Mouse (Mus musculus): ENCODE measurements around the gene Jsrp1. TPM values are rescaled to one million over a fixed set of nuclear protein-coding genes. Genes with fewer than 3 reads are reported as not detected.
"Not testable (repeated sequence)": the region's sequence is repeated elsewhere in the genome, so short reads cannot be mapped to it uniquely, and the experiment has no call there.

Gene Jsrp1
- polyA plus RNA-seq, 1 experiment from 2014 or later = 0.95 TPM

DNA sequence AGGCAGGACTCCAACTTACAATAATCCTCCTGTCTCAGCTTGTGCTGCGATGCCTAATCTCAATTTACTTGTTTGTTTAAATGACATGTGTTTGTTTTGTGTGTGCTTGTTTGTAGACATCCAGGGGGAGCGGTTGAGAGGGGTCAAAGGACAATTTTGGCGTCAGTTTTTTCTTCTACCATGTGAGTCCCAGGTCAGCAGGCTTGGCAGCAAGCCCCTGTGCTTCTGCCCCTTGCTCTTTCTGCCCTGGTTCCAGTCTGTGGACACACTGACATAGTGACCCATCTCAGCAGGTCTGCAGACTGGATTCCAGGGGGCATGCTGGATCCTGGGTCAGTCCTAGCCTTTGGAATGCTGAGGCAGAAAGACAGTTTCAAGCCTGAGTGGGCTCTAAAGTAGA, 6.1 kb upstream of the Jsrp1 start:
- Histone ChIP-seq H3K4me1 (replicated peaks) (no peaks in the 10 kb centered on the region), H3K27me3 (peaks cover 4% of the 10 kb centered on the region; the same call in 1 of the 2 replicates), H3K36me3 (no peaks in the 10 kb centered on the region), H3K9me3 (no peaks in the 10 kb centered on the region), H3K4me3 (no peak overlapping the region), H3K9ac (0 out of 2 replicates have a peak overlapping the region, but pooled peaks have one; percentile 6), H3K27ac (no peak overlapping the region), H3K4me2 (no peak overlapping the region)
- WGBS = 43% methylated on average over 3 of the region's 3 CpGs
- ATAC-seq (ENCODE audit: low FRiP score) = no peak

DNA sequence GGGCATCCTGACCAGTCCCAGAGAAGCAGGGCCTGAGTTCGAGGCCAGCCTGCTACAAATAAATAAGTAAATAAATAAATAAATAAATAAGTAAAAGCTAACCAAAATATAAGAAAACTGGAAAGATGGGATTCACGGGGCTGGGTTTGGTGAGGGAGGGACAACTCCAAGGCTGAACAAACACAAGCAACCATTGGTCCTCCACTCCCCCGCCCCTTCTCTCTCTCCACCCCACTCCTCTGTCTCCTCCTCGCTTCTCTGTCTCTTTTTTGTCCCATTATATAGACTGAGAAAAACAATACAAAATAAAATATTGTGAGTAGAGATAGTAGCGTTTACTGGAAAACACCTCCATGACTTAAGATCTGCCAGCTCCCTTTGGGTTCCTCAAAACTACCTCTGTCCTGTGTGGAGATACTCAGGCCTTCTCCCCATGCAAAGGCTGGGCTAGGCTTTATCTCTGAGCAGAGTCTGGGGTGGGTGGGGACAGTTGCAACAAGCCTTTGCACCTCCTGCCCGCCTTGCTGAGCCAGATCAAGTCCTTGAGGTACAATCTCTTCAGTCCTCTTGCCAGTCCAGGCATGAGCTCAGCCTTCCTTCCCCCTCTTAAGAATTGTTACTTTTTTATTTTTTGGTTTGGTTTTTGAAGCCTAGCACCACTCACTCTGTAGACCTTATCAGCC, 5.4 kb upstream of the Jsrp1 start:
- Histone ChIP-seq H3K27ac (no peak overlapping the region), H3K4me2 (no peak overlapping the region), H3K36me3 (no peaks in the 10 kb centered on the region), H3K4me1 (replicated peaks) (no peaks in the 10 kb centered on the region), H3K27me3 (peaks cover 4% of the 10 kb centered on the region; the same call in 1 of the 2 replicates), H3K9ac (0 out of 2 replicates have a peak overlapping the region, but pooled peaks have one; percentile 6), H3K9me3 (no peaks in the 10 kb centered on the region), H3K4me3 (no peak overlapping the region)
- no peak for ATAC-seq (ENCODE audit: low FRiP score)
- WGBS = 52% methylated on average over 6 of the region's 6 CpGs

DNA sequence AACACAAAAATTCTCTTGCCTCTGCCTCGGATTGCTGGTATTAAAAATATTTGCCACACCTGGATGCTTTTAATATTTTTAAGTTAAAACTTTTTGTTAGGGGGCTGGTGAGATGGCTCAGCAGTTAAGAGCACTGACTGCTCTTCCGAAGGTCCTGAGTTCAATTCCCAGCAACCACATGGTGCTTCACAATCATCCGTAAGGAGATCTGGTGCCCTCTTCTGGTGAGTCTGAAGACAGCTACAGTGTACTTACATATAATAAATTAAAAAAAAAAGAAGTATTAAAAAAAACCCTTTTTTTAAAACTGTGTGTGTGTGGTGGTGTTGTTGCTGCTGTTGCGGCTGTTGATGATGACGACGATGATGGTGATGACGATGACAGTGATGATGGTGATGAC, 4.7 kb upstream of the Jsrp1 start:
- not testable (repeated sequence) for H3K4me2 ChIP-seq; H3K9ac ChIP-seq; ATAC-seq (ENCODE audit: low FRiP score); H3K4me3 ChIP-seq; H3K4me1 ChIP-seq (replicated peaks); H3K9me3 ChIP-seq; H3K36me3 ChIP-seq; H3K27me3 ChIP-seq; H3K27ac ChIP-seq
- WGBS = 80% methylated on average over 7 of the region's 7 CpGs

DNA sequence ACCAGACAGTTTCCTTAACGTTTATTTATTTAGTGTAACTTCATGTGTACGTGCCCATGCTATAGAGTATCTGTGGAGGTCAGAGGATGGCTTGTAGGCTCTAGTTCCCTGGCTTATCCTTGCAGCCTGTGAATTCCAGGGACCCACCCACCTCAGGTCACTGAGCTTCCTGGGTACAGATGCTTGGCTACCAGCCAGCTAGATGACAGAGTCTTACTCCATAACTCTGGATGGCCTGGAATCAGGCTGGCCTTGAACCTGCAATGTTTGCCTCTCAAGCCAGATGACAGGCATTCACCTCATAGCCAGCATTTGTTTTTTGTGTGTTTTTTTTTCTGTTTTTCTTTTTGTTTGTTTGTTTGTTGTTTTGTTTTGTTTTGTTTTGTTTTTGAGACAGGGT, 3.9 kb upstream of the Jsrp1 start:
- no peak overlapping the region for H3K9ac ChIP-seq
- no peaks in the 10 kb centered on the region for H3K9me3 ChIP-seq
- H3K27ac ChIP-seq = no peak overlapping the region
- 74% methylated on average over 2 of the region's 2 CpGs for WGBS
- no peak overlapping the region for H3K4me2 ChIP-seq
- H3K36me3 ChIP-seq = no peaks in the 10 kb centered on the region
- no peaks in the 10 kb centered on the region for H3K4me1 ChIP-seq (replicated peaks)
- ATAC-seq (ENCODE audit: low FRiP score) = no peak
- peaks cover 8% of the 10 kb centered on the region for H3K27me3 ChIP-seq
- no peak overlapping the region for H3K4me3 ChIP-seq

DNA sequence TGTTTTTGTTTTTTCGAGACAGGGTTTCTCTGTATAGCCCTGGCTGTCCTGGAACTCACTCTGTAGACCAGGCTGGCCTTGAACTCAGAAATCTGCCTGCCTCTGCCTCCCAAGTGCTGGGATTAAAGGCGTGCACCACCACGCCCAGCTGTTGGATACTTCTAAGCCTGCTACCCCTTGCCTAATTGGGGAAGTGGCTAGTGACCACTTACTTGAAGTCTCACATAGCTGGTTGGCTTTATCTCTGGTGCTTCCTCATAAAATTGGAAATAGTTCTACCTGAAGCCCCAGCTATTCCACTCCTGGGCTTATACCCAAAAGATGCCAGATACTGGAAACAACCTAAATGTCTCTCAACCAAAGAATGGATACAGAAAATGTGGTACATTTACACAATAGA, 3.0 kb upstream of the Jsrp1 start:
- not testable (repeated sequence) for H3K9ac ChIP-seq; H3K36me3 ChIP-seq; H3K4me3 ChIP-seq; H3K9me3 ChIP-seq; H3K27me3 ChIP-seq; H3K27ac ChIP-seq; ATAC-seq (ENCODE audit: low FRiP score); H3K4me1 ChIP-seq (replicated peaks); H3K4me2 ChIP-seq
- WGBS = 83% methylated on average over 3 of the region's 3 CpGs

DNA sequence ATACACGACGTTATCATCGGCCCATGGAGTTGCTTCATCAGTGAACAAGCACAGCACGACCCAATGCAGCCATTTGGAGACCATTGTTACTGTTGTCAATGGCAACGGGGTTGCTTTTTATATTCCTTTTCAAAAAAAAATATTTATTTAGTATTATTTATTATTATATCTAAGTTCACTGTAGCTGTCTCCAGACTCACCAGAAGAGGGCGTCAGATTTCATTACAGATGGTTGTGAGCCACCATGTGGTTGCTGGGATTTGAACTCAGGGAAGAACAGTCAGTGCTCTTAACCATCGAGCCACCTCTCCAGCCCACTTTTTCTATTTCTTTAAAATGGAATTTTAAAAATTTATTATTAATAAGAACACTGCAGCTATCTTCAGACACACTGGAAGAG, 1.5 kb upstream of the Jsrp1 start:
- peaks cover 6% of the 10 kb centered on the region for H3K4me1 ChIP-seq (replicated peaks)
- WGBS = 65% methylated on average over 7 of the region's 7 CpGs
- H3K9ac ChIP-seq = no peak overlapping the region
- no peak for ATAC-seq (ENCODE audit: low FRiP score)
- peaks cover 21% of the 10 kb centered on the region for H3K27me3 ChIP-seq
- no peak overlapping the region for H3K27ac ChIP-seq
- H3K4me2 ChIP-seq = no peak overlapping the region
- no peak overlapping the region for H3K4me3 ChIP-seq
- H3K9me3 ChIP-seq = no peaks in the 10 kb centered on the region
- no peaks in the 10 kb centered on the region for H3K36me3 ChIP-seq

DNA sequence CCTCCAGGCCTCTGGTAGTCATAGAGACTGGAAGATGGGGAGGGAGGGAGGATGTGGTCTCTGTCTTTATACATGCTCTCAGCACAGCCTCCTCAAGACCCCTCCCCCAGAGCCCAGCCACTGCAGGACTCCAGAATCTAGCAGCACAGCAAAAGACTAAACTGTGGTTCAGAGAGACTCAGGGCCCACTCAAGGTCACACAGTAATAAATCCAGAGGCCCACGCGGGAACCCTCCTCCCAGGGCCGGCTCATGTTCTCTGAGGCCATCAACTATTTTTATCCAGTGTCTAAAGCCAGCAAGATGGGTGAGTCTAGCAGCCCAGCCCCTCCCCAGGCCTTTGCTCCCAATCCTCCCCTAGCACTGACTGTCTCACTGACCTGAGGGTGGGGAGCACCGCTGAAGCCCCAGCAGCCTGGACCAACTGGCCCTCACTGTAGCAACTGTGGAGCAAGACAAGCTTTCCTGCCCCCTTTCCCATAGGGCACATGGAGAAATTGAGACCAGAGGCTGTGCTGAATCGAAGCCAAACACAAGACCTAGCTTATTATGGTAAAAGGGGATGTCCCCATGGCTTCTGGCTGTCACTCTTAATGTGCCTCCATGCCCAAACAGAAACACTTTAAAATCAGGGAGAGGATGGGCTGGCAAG, 782 bp downstream of the Jsrp1 start:
- Histone ChIP-seq H3K27me3 (peaks cover 36% of the 10 kb centered on the region), H3K36me3 (no peaks in the 10 kb centered on the region), H3K9ac (peak overlapping the region; percentile 46), H3K4me1 (replicated peaks) (peaks cover 26% of the 10 kb centered on the region), H3K27ac (no peak overlapping the region), H3K4me2 (no peak overlapping the region), H3K4me3 (no peak overlapping the region), H3K9me3 (no peaks in the 10 kb centered on the region)
- 67% methylated on average over 5 of the region's 5 CpGs for WGBS
- no peak for ATAC-seq (ENCODE audit: low FRiP score)

DNA sequence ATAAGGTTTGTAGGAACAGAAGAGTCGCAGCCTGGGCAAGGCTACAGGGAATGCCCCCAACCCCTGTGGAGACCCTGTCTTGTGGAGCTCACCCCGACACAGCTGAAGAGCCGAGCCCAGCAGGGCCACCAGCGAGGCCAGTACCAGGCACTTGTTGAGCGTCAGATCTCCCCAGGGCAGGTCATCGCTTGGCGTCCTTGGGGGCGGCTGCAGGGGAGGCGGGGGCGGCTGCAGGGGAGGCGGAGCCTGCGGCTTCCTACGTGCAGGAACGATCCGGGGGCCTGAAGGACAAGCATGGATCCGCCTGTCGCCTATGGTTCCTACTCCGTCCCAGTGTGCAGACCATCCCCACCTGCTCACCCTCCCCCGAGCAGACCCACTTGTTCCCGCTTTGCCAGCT, 3.2 kb downstream of the Jsrp1 start:
- no peaks in the 10 kb centered on the region for H3K9me3 ChIP-seq
- peaks cover 4% of the 10 kb centered on the region for H3K36me3 ChIP-seq
- no peak overlapping the region; the same call in 1 of the 2 replicates for H3K4me3 ChIP-seq
- H3K4me1 ChIP-seq (replicated peaks) = peaks cover 46% of the 10 kb centered on the region
- no peak overlapping the region for H3K4me2 ChIP-seq
- ATAC-seq (ENCODE audit: low FRiP score) = no peak
- 0 out of 2 replicates have a peak overlapping the region, but pooled peaks have one; percentile 29 for H3K9ac ChIP-seq
- 7% methylated on average over 20 of the region's 20 CpGs for WGBS
- H3K27me3 ChIP-seq = peaks cover 47% of the 10 kb centered on the region
- H3K27ac ChIP-seq = no peak overlapping the region

DNA sequence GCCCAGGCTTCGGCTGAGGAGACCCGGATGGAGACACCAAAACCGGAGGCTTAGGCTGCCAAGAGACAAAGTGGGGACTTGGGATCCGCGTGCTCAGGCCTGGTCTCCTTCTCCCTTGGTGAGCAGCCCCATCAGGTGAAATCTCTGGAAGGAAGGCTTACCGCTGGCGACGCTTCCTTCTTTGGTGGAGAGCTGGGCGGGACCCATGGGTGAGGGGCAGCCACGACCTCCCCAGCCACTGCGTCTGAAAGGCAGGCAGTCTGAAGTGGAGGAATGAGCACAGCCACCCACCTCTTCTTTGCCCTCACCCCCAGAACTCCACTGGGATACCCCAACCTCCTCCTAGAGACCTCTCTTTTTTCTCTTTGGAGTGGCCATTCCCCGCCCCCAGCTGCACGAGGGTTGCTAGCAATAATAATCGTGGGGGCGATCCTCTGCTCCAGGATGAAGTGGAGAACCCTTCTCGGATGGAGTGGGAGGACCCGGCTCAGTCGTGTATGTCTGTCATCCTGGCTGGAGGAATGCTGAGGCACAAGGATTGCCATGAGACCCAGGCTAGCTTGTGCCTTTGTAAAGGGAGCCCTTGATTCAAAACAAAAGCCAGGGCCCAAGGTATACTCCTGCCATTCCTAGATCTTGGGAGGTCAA, 4.2 kb downstream of the Jsrp1 start:
- Histone ChIP-seq H3K4me2 (peak overlapping the region; percentile 35), H3K4me3 (0 out of 2 replicates have a peak overlapping the region, but pooled peaks have one; percentile 0), H3K9me3 (no peaks in the 10 kb centered on the region), H3K27ac (no peak overlapping the region), H3K27me3 (peaks cover 56% of the 10 kb centered on the region), H3K36me3 (peaks cover 14% of the 10 kb centered on the region), H3K9ac (peak overlapping the region; percentile 60), H3K4me1 (replicated peaks) (peaks cover 46% of the 10 kb centered on the region)
- WGBS = 9% methylated on average over 18 of the region's 18 CpGs
- no peak for ATAC-seq (ENCODE audit: low FRiP score)

DNA sequence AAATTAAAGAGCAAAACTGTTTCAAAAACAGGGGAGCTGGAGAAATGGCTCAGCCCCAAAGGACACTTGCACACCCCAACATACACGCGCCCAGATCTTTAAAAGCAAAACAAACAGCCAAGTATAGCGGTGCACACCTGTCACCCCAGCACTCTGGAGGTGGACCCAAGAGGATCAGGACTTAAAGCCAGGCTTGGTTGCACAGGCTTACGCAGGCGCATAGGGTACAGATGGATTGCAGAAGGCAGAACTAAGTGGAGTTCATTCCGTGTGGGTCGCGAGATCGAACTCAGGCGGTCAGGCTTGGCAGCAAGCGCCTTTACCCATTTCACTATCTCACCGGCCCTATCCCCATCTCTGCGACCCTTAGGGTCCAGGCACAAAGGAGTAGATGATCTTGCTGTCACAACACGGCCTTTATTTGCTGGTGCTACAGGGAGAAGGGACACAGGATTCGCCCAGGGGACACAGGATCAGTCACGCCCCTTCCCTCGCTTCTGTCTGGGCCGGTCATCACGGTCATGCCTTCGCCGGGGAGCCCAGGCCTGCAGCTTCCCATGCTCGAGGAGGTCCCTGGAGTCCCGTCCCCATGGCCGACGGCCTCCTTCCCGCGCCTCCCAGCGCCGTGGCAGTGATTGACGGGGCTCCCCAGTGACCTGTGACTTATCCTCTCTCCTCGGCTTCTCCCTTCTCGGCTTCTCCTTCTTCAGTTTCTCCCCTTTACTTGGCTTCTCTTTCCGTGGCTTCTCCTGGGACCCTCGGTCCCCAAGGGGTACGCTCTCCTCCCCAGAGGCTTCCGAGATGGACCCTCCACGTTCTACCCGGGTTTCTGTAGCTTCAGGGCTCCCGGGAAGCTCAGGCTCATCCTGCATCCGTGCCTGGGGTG, 5.0 kb downstream of the Jsrp1 start:
- peaks cover 22% of the 10 kb centered on the region for H3K36me3 ChIP-seq
- peaks cover 46% of the 10 kb centered on the region for H3K4me1 ChIP-seq (replicated peaks)
- peaks cover 54% of the 10 kb centered on the region for H3K27me3 ChIP-seq
- H3K27ac ChIP-seq = peak overlapping the region; percentile 89
- no peaks in the 10 kb centered on the region for H3K9me3 ChIP-seq
- peak overlapping the region; percentile 60 for H3K9ac ChIP-seq
- 18% methylated on average over 40 of the region's 40 CpGs for WGBS
- peak overlapping the region; percentile 95 for H3K4me2 ChIP-seq
- H3K4me3 ChIP-seq = peak overlapping the region; percentile 0; the same call in 1 of the 2 replicates
- ATAC-seq (ENCODE audit: low FRiP score) = no peak

DNA sequence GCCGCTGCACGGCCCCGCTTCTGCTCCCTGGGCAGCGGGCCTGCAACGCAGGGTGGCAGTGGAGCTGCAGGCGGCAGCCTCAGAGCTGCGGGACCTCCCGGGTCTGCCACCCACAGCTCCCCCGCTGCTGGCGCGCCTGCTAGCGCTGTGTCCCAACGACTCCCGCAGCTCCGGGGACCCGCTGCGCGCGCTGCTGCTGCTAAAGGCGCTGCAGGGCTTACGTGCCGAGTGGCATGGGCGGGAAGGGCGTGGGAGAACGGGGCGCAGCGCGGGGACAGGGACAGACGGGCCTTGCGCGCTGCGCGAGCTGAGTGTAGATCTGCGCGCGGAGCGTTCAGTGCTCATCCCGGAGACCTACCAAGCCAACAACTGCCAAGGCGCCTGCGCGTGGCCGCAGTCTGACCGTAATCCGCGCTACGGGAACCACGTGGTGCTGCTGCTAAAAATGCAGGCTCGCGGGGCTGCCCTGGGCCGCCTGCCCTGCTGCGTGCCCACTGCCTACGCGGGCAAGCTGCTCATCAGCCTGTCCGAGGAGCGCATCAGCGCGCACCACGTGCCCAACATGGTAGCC, 6.2 kb downstream of the Jsrp1 start:
- Histone ChIP-seq H3K4me3 (peak overlapping the region; percentile 52), H3K9ac (peak overlapping the region; percentile 82), H3K9me3 (no peaks in the 10 kb centered on the region), H3K27ac (peak overlapping the region; percentile 89), H3K4me1 (replicated peaks) (peaks cover 46% of the 10 kb centered on the region), H3K4me2 (peak overlapping the region; percentile 95), H3K27me3 (peaks cover 52% of the 10 kb centered on the region), H3K36me3 (peaks cover 34% of the 10 kb centered on the region)
- WGBS = under 1% methylated on average over 58 of the region's 58 CpGs
- peak; percentile 78 for ATAC-seq (ENCODE audit: low FRiP score)
